Mouse (Mus musculus) G1E-ER4 (cell line): ENCODE data around the gene Wdr73. TPM values are rescaled to one million over a fixed set of nuclear protein-coding genes. Genes with fewer than 3 reads are reported as not detected.

Experiments
- GATA1 ChIP-seq: IDR thresholded peaks from one replicate; pipeline ENCODE4 v1.8.0; 2012; ENCODE audit warnings: low read length, inconsistent platforms
- polyA plus RNA-seq: library from polyadenylated mRNA; stranded (reverse); fragments of >175 nt; gene quantifications from 2 replicates; pipeline ENCODE4 v1.2.3, GENCODE M21; 2012

Gene Wdr73
- polyA plus RNA-seq, 1 experiment: 20.3 TPM

GRCm38 (mm10) chr7:80844691-80845090, 56.4 kb downstream of the Wdr73 start:
- no peak for TF ChIP-seq GATA1

DNA sequence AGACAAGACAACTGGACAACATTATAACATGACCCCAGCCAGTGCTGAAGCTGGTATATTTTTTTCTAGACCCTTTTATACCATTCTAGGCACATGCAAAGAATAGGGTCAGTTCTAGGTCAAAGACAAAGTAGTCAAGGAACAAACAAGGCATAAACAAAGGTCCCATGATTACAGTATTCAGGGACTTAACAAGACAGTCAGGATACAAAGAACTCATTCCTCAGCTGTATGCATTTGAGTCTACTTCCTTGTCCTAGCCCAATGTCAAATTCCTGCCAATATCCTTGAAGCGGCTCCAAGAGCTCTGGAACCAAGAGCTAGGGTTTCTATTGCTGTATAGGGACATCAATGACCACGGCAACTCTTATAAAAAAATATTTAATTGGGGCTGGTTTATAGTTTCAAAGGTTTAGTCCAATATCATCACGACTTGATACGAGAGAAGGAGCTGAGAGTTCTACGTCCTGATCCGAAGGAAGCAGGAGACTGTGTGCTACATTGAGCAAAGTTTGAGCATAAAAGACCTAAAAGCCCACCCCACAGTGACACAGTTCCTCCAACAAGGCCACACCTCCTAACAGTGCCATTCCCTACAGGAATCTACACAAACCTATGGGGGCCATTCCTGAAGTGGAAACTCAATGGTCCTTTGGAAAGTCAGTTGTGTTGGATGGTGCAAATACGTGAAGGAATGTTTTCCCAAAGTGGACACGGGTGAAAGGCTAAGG, 57.0 kb downstream of the Wdr73 start:
- no peak for TF ChIP-seq GATA1

GRCm38 (mm10) chr7:80843176-80843575, 57.9 kb downstream of the Wdr73 start:
- no peak for TF ChIP-seq GATA1

- no peak for TF ChIP-seq GATA1
These were observed 58.9 kb downstream of the Wdr73 start for GRCm38 (mm10) chr7:80842132-80842531.

DNA sequence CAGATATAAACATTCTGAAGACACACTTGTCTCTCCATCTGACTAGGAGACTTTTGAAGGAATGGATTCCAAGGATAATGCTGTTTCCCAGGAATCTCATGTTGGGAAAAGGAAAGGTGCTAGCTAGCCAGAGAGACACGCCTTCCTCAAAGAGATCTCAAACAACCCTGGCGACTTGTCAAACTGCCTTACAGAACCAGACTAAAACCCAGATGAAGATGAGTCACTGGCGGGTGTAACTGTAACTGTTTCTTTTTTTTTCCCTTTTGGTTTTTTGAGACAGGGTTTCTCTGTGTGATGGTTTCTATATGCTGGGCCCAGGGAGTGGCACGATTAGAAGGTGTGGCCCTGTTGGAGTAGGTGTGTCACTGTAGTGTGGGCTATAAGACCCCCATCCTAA, 60.1 kb downstream of the Wdr73 start:
- no peak for TF ChIP-seq GATA1

Other genes with a start within 250 kb of the Wdr73 start
- 43.6 and 57.2 TPM in 2 replicates for gene Crtc3, start 212.4 kb downstream of the Wdr73 start, polyA plus RNA-seq
- 12.6 and 12.7 TPM in 2 replicates for gene Iqgap1, start 75.3 kb downstream of the Wdr73 start, polyA plus RNA-seq
- gene Zscan2, start 40.3 kb downstream of the Wdr73 start, polyA plus RNA-seq: 3.0 and 3.6 TPM in 2 replicates
- gene Nmb, start 3.8 kb upstream of the Wdr73 start, polyA plus RNA-seq: 2.1 TPM in 2 replicates
- gene Sec11a, start 46.5 kb upstream of the Wdr73 start, polyA plus RNA-seq: 9.4 and 10.9 TPM in 2 replicates
- 65.8 and 78.9 TPM in 2 replicates for gene Zfp592, start 92.4 kb upstream of the Wdr73 start, polyA plus RNA-seq
- gene Alpk3, start 156.3 kb upstream of the Wdr73 start, polyA plus RNA-seq: 1.5 and 1.9 TPM in 2 replicates
- gene Slc28a1, start 213.5 kb upstream of the Wdr73 start, polyA plus RNA-seq: not detected in 2 replicates